Mouse (Mus musculus) embryonic facial prominence, embryonic 13.5 days (tissue): Measurements from ENCODE around the gene 4930402H24Rik. TPM values are rescaled to one million over a fixed set of nuclear protein-coding genes. Genes with fewer than 3 reads are reported as not detected.
"Not testable (repeated sequence)": the region's sequence is repeated elsewhere in the genome, so short reads cannot be mapped to it uniquely, and the experiment has no call there.

Experiments
- ATAC-seq: fragments of 200-750 bp; cut with Nextera tagmentation; 2 replicates; pipeline ENCODE4 v1.8.0; 2017; ENCODE audit warnings: low read depth; ENCODE audit not compliant: insufficient number of reproducible peaks, insufficient read depth, low FRiP score, low TSS enrichment
- H3K27ac ChIP-seq: fragments of 300-500 bp; sonication (generic); 2 replicates; pipeline ENCODE4 v1.5.1; 2015; ENCODE audit warnings: moderate library complexity, mild to moderate bottlenecking, inconsistent platforms
- H3K27me3 ChIP-seq: fragments of 300-500 bp; sonication (generic); 2 replicates; pipeline ENCODE4 v1.6.1; 2015; ENCODE audit warnings: mild to moderate bottlenecking, inconsistent platforms
- H3K36me3 ChIP-seq: fragments of 300-500 bp; sonication (generic); 2 replicates; pipeline ENCODE4 v1.6.1; 2015; ENCODE audit warnings: mild to moderate bottlenecking, inconsistent platforms
- H3K4me1 ChIP-seq: fragments of 300-500 bp; sonication (generic); 2 replicates; pipeline ENCODE4 v1.6.1; 2015; ENCODE audit warnings: inconsistent platforms
- H3K4me2 ChIP-seq: fragments of 300-500 bp; sonication (generic); 2 replicates; pipeline ENCODE4 v1.6.1; 2015; ENCODE audit warnings: moderate library complexity, mild to moderate bottlenecking, inconsistent platforms
- H3K4me3 ChIP-seq: fragments of 300-500 bp; sonication (generic); 2 replicates; pipeline ENCODE4 v1.5.1; 2015; ENCODE audit warnings: mild to moderate bottlenecking, inconsistent platforms
- H3K9ac ChIP-seq: fragments of 300-500 bp; sonication (generic); 2 replicates; pipeline ENCODE4 v1.6.1; 2015; ENCODE audit warnings: mild to moderate bottlenecking, inconsistent platforms
- H3K9me3 ChIP-seq: fragments of 300-500 bp; sonication (generic); 2 replicates; pipeline ENCODE4 v1.6.1; 2016; ENCODE audit warnings: inconsistent platforms
- WGBS: fragments of 180-500 bp; shearing (Covaris S2); methylation state at CpG from one replicate; pipeline ENCODE4 v1.1.7; 2015; ENCODE audit warnings: mixed read lengths; 5-methylcytosine and 5-hydroxymethylcytosine counted together
- polyA plus RNA-seq: library from polyadenylated mRNA; unstranded; fragments of >200 nt; fragmentation: Nextera tagmentation; extraction: Ambion mirVana; gene quantifications from 2 replicates; pipeline ENCODE4 v1.2.1, GENCODE M21; 2015

4930402H24Rik gene
- polyA plus RNA-seq, 1 experiment from 2014 or later = 43.2 TPM

DNA sequence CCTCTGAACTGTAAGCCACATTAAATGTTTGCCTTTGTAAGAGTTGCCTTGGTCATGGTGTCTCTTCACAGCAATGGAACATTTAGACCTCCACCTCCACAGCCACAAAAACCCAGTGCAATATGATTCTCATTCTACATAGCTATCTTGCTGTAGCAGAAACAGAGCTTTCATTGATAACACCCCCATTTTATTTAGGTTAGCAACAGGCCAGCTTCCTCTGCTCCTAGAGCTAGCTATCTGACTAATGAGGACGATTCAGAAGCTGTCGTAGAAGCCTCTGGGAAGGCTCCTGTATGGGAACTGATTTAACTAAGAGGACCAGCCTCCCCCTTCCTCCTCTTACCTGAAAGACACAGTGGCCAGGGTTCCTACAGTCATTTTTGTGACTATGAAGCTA, 74.2 kb downstream of the 4930402H24Rik start:
- Histone ChIP-seq H3K27me3 (no peaks in the 10 kb centered on the region), H3K9me3 (no peaks in the 10 kb centered on the region), H3K4me3 (no peak overlapping the region), H3K4me1 (no peaks in the 10 kb centered on the region), H3K4me2 (no peak overlapping the region), H3K9ac (no peak overlapping the region), H3K27ac (no peak overlapping the region), H3K36me3 (peaks cover 25% of the 10 kb centered on the region)
- WGBS = 72% methylated on average over 2 of the region's 2 CpGs
- no peak for ATAC-seq

DNA sequence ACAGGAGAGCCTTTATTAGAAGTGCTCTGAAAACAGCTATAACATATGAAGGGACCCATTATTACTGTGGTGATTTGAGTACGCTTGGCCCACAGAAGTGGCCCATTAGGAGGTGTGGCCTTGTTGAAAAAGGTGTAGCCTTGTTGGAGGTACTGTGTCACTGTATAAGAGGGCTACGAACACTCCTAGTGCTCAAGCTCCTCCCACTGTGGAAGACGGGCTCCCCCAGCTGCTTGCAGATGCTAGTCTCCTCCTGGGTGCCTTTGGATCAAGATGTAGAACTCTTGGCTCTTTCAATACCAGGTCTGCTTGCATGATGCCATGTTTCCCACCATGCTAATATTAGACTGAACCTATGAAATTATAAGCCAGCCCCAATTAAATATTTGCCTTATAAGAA, 76.0 kb downstream of the 4930402H24Rik start:
- Histone ChIP-seq H3K4me2 (no peak overlapping the region), H3K4me1 (no peaks in the 10 kb centered on the region), H3K27me3 (no peaks in the 10 kb centered on the region), H3K9me3 (no peaks in the 10 kb centered on the region), H3K27ac (no peak overlapping the region), H3K36me3 (peaks cover 25% of the 10 kb centered on the region), H3K4me3 (no peak overlapping the region), H3K9ac (no peak overlapping the region)
- WGBS = 79% methylated on average over 3 of the region's 3 CpGs
- no peak for ATAC-seq

DNA sequence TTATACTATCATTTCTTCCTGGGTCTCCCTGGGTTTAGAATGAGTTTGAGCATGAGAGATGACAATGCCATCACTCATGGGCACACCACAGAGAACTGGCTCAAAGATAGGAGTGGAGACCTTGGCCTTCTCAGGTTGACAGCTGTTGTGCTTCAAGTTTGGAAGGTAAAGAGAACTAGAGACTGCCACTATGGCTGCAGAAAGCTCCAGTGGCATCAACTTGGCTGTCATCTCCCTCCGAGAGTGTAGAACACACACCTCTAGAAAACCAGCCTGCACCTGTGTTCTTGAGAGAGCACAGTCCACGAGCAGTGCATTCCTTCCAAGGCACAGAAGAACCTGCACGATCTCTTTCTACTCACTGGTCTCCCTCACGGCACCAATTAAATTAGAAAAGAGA, 76.7 kb downstream of the 4930402H24Rik start:
- Histone ChIP-seq H3K4me1 (no peaks in the 10 kb centered on the region), H3K27ac (no peak overlapping the region), H3K9me3 (no peaks in the 10 kb centered on the region), H3K36me3 (peaks cover 25% of the 10 kb centered on the region), H3K4me2 (no peak overlapping the region), H3K4me3 (no peak overlapping the region), H3K27me3 (no peaks in the 10 kb centered on the region), H3K9ac (no peak overlapping the region)
- WGBS = 83% methylated on average over 4 of the region's 4 CpGs
- no peak for ATAC-seq

DNA sequence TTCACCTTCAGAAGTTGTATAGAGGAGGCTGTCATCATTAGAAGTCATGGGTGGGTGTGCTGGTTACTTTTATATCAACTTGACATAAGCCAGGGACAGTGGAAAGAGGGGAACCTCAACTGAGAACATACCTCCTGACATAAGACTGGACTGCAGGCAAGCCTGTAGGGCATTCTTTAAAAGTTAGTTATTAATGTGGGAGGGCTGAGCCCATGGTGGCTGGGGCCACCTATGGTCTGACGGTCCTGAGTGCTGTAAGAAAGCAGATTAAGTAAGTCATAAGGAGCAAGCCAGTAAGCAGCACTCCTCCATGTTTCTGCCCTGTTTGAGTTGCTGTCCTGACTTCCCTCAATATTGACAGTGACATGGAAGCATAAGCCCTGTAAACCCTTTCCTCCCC, 77.5 kb downstream of the 4930402H24Rik start:
- Histone ChIP-seq H3K27me3 (no peaks in the 10 kb centered on the region), H3K4me3 (no peak overlapping the region), H3K9ac (no peak overlapping the region), H3K9me3 (no peaks in the 10 kb centered on the region), H3K36me3 (peaks cover 25% of the 10 kb centered on the region), H3K27ac (no peak overlapping the region), H3K4me2 (no peak overlapping the region), H3K4me1 (no peaks in the 10 kb centered on the region)
- ATAC-seq = no peak
- WGBS = 88% methylated on average over 1 of the region's 1 CpGs

DNA sequence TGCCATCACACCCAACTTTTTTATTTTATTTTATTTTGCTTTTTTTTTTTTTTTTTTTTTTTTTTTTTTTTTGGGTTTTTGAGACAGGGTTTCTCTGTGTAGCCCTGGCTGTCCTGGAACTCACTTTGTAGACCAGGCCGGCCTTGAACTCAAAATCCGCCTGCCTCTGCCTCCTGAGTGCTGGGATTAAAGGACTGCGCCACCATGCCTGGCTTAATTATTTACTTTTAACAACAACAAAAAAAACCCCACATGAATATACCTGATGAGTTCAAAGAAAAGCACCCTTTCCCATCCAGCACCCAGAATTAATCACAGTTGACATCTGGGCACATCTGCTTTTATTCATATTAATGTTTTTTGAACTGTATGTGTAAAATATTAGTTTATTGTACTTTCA, 78.1 kb downstream of the 4930402H24Rik start:
- not testable (repeated sequence) for H3K9me3 ChIP-seq, H3K4me1 ChIP-seq, H3K9ac ChIP-seq, H3K27ac ChIP-seq, H3K27me3 ChIP-seq, H3K4me3 ChIP-seq, ATAC-seq, H3K4me2 ChIP-seq
- 95% methylated on average over 3 of the region's 3 CpGs for WGBS
- H3K36me3 ChIP-seq = peaks cover 25% of the 10 kb centered on the region

DNA sequence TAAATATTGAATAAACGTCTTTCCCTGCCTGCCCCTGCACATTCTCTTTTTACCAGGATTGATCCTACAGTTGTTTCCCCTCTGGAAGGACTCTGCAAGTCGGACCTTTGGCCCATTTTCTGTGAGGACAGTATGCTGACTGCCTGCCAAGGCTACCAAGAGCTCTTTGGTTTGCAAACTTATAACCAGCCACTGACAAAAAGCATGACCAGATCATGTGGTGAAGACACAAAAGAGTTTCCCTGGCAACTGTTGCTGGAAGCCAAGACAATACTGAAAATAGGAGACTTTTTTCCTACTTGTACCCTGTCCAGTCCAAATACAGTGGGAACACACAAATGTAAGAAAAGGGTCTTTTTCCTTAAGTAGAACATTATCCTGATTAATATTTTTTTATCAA, 78.8 kb downstream of the 4930402H24Rik start:
- H3K9me3 ChIP-seq = no peaks in the 10 kb centered on the region

DNA sequence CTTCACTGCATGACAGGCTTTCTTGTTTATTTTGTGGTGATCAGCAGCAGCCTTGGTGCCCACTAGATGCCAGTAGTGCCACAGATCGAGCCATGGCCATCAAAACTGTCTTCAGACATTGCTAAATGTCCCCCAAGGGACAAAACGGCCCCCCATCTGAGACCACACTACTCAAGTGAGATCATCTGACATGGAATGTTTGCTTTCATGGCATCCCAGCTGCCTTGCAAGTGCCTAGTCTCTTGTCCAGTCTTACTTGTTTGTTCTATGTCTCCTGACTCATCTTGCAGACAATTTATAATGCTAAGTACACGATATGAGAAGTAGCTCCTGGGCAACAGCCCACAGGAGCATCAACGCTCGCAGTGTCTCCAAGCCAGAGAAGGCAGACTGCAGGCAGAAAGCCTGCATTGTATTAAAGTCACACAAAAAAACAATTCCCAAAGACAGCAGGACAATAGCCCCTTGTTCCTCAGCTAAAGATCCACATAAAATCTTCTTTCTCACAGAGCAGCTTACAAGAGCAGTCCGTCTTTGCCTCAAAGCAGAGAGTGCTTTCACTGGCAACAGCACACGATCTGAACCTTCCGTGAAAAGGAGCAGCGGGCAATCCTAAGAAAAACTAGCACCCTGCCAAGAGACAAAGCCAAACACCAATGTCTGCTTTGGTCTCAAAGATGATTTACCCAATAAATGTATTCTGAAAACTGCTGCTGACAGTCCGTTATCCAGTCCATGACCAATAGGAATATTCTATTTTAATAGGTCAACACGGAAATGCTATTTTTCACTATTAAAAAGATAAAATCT, 87.2 kb downstream of the 4930402H24Rik start:
- Histone ChIP-seq H3K9ac (no peak overlapping the region), H3K27ac (no peak overlapping the region), H3K4me2 (no peak overlapping the region), H3K4me3 (no peak overlapping the region), H3K4me1 (peaks cover 19% of the 10 kb centered on the region), H3K36me3 (peaks cover 33% of the 10 kb centered on the region), H3K9me3 (no peaks in the 10 kb centered on the region), H3K27me3 (no peaks in the 10 kb centered on the region)
- 41% methylated on average over 11 of the region's 11 CpGs for WGBS
- ATAC-seq = no peak

More for the DNA sequence above, 78.8 kb downstream of the 4930402H24Rik start:
- Histone ChIP-seq H3K4me1 (no peaks in the 10 kb centered on the region), H3K9ac (no peak overlapping the region), H3K36me3 (peaks cover 27% of the 10 kb centered on the region), H3K27me3 (no peaks in the 10 kb centered on the region), H3K27ac (no peak overlapping the region), H3K4me2 (no peak overlapping the region), H3K4me3 (no peak overlapping the region)
- ATAC-seq = no peak
- WGBS = 76% methylated on average over 2 of the region's 2 CpGs

DNA sequence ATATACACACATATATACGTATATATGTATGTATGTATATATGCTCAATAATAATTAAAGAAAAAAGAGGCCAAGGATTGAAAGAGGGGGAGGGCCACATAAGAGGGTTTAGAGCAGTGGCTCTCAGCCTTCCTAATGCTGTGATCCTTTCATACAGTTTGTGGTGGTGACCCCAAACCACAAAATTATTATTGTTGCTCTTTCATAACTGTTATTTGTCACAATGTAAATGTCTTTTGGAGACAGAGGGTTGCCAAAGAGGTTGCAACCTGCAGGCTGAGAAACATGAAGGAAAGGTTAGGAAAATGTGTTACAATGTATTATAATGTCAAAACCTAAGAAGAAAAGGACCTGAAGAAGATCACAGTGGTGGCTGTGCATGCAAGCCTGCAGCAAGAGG, 88.3 kb downstream of the 4930402H24Rik start:
- Histone ChIP-seq H3K9ac (no peak overlapping the region), H3K4me2 (no peak overlapping the region), H3K36me3 (peaks cover 44% of the 10 kb centered on the region), H3K9me3 (peaks cover under 1% of the 10 kb centered on the region; the same call in 1 of the 2 replicates), H3K27me3 (no peaks in the 10 kb centered on the region), H3K27ac (no peak overlapping the region), H3K4me3 (no peak overlapping the region), H3K4me1 (peaks cover 19% of the 10 kb centered on the region)
- WGBS = 94% methylated on average over 1 of the region's 1 CpGs
- ATAC-seq = no peak

DNA sequence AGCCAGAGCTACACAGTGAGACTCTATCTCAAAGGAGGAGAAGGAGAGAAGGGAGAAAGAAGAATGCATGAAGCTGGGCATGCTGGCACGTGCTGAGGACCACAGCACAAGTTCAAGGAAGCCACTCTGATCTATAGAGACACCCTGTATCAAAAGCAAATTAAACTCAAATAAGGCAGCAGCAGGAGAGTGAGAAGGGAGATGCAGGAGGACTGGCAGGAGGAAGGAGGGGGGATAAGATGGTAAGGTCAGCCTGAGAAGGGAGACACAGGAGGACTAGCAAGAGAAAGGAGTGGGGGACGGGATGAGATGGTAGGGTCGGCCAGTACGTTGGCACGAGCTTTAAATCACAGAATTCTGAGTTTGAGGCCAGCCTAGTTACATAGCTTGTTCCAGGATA, 90.0 kb downstream of the 4930402H24Rik start:
- no peak for ATAC-seq
- 81% methylated on average over 5 of the region's 5 CpGs for WGBS
- Histone ChIP-seq H3K4me3 (no peak overlapping the region), H3K27me3 (no peaks in the 10 kb centered on the region), H3K9ac (no peak overlapping the region), H3K4me2 (no peak overlapping the region), H3K27ac (no peak overlapping the region), H3K36me3 (peaks cover 52% of the 10 kb centered on the region), H3K9me3 (peaks cover 5% of the 10 kb centered on the region; the same call in 1 of the 2 replicates), H3K4me1 (peaks cover 19% of the 10 kb centered on the region)

DNA sequence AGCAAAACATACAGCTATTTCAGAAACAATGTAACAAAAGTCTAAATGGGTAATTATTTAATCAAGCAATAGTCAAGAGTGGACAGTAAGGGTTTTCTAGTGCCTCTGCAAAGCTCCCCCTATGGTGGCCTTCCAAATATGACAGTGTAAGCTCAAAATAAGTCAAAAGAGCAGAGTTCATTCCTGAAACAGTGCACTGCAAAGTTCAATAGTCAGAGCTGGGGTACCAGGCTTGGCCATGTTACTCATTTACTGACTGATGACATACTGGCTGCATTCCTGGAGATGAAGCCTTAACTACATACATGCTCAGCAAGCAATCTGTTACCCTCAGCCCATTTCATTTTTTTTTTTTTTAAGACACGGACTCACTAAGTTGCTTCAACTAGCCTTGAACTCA, 91.7 kb downstream of the 4930402H24Rik start:
- H3K36me3 ChIP-seq = peaks cover 52% of the 10 kb centered on the region
- no peak for ATAC-seq
- WGBS = 78% methylated on average over 1 of the region's 1 CpGs

DNA sequence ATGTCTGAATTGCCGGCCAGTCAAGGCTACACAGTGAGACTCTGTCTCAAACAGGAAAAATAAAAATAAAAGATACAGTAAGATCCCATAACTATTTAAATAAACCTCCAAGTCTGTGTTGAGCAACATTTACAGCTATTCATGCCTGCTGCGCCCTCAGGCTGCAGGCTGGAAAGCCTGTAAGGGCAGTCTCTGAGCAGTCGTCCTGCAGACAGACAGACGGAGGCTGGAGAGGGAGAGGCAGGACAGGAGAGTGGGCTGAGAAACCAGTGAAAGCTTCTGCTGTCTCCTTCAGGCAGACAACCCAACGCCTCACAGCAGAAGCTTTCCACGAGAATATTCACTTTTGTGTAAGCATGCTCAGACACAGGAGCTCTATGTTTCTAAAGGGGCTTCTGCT, 92.5 kb downstream of the 4930402H24Rik start:
- 72% methylated on average over 6 of the region's 6 CpGs for WGBS
- no peaks in the 10 kb centered on the region for H3K27me3 ChIP-seq
- ATAC-seq = no peak

More for the DNA sequence above, 91.7 kb downstream of the 4930402H24Rik start:
- Histone ChIP-seq H3K4me3 (no peak overlapping the region), H3K4me2 (no peak overlapping the region), H3K9ac (no peak overlapping the region), H3K27ac (no peak overlapping the region), H3K9me3 (peaks cover 5% of the 10 kb centered on the region; the same call in 1 of the 2 replicates), H3K4me1 (peaks cover 19% of the 10 kb centered on the region), H3K27me3 (no peaks in the 10 kb centered on the region)

DNA sequence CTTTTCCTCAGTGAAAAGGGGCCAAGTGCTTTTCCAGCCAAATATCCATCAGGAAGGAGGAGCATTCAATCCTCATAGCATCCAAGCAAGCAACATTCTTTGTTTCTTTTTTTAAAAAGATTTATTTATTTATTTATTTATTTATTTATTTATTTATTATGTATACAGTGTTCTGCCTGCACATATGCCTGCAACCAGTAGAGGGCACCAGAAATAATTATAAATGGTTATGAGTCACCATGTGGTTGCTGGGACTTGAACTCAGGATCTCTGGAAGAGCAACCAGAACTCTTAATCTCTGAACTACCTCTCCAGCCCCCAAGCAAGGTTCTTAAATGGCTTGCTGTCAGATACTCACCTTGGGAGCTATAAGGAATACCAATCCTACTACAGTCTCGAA, 93.7 kb downstream of the 4930402H24Rik start:
- Histone ChIP-seq H3K36me3 (peaks cover 64% of the 10 kb centered on the region), H3K4me2 (no peak overlapping the region), H3K4me1 (peaks cover 13% of the 10 kb centered on the region; the same call in 1 of the 2 replicates), H3K9ac (no peak overlapping the region), H3K27ac (no peak overlapping the region), H3K9me3 (peaks cover 5% of the 10 kb centered on the region; the same call in 1 of the 2 replicates), H3K4me3 (no peak overlapping the region), H3K27me3 (no peaks in the 10 kb centered on the region)
- no peak for ATAC-seq
- 98% methylated on average over 1 of the region's 1 CpGs for WGBS

More for the DNA sequence above, 92.5 kb downstream of the 4930402H24Rik start:
- Histone ChIP-seq H3K36me3 (peaks cover 52% of the 10 kb centered on the region), H3K4me3 (no peak overlapping the region), H3K9ac (no peak overlapping the region), H3K4me1 (peaks cover 13% of the 10 kb centered on the region), H3K27ac (no peak overlapping the region), H3K9me3 (peaks cover 5% of the 10 kb centered on the region; the same call in 1 of the 2 replicates), H3K4me2 (no peak overlapping the region)
